Mouse (Mus musculus): ENCODE data around the gene Plekhm3.

DNA sequence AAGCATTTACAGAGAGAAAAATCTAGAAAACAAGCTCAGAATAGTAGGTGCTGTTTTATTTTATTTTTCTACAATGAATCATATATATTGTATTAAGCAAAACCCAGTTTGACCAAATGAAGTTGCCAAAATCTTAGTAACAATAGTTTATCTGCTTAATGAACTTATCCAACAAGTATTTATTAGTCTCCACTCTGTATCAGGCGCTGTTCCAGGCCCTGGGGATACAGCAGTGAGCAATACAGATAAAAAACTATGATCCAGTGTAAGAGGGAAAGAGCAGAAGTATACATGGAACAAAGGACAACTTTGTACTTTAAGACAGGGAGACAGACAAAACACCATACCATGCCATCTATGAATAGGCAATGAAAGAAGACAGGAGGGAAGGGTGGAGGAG is 81.5 kb downstream of the Plekhm3 start:
- TF ChIP-seq POLR2A (IDR thresholded peaks at IDR 0.05; ENCODE audit: borderline replicate concordance, extremely low read depth, low read depth, low read length) (no peak), CTCF (IDR thresholded peaks at IDR 0.05; ENCODE audit: insufficient read depth, low read length) (no peak)

Data from lung, adult 2 months (tissue).